Mouse (Mus musculus): ENCODE data around the gene Ralgapa1. TPM values are rescaled to one million over a fixed set of nuclear protein-coding genes. Genes with fewer than 3 reads are reported as not detected.

Gene Ralgapa1
- polyA plus RNA-seq, 1 experiment from 2014 or later, result 17.6 TPM

- peak overlapping the region; percentile 71 for H3K4me2 ChIP-seq
- peaks cover 5% of the 10 kb centered on the region for H3K4me1 ChIP-seq (replicated peaks)
- WGBS, result under 1% methylated on average over 6 of the region's 6 CpGs
- no peaks in the 10 kb centered on the region for H3K27me3 ChIP-seq
- H3K27ac ChIP-seq, result peak overlapping the region; percentile 93
- ATAC-seq (replicated peaks; ENCODE audit: insufficient number of reproducible peaks, insufficient read depth, low FRiP score, low read depth), result no peak
- H3K4me3 ChIP-seq, result peak overlapping the region; percentile 79
- peak overlapping the region; percentile 73 for H3K9ac ChIP-seq
- no peaks in the 10 kb centered on the region for H3K36me3 ChIP-seq
- H3K9me3 ChIP-seq (replicated peaks), result no peaks in the 10 kb centered on the region
Measured at GRCm38 (mm10) chr12:55835857-55836198, 14.9 kb upstream of the Ralgapa1 start.

GRCm38 (mm10) chr12:55834891-55835290 is 13.9 kb upstream of the Ralgapa1 start:
- H3K9ac ChIP-seq, result no peak overlapping the region
- H3K4me3 ChIP-seq, result no peak overlapping the region
- no peak for ATAC-seq (replicated peaks; ENCODE audit: insufficient number of reproducible peaks, insufficient read depth, low FRiP score, low read depth)
- H3K9me3 ChIP-seq (replicated peaks), result no peaks in the 10 kb centered on the region
- H3K27ac ChIP-seq, result no peak overlapping the region
- WGBS, result 80% methylated on average over 8 of the region's 8 CpGs
- no peaks in the 10 kb centered on the region for H3K36me3 ChIP-seq
- peaks cover 5% of the 10 kb centered on the region for H3K4me1 ChIP-seq (replicated peaks)
- no peaks in the 10 kb centered on the region for H3K27me3 ChIP-seq
- no peak overlapping the region for H3K4me2 ChIP-seq

- Histone ChIP-seq H3K4me1 (replicated peaks) (peaks cover 5% of the 10 kb centered on the region), H3K27ac (no peak overlapping the region), H3K4me2 (no peak overlapping the region), H3K9ac (no peak overlapping the region), H3K27me3 (no peaks in the 10 kb centered on the region), H3K36me3 (no peaks in the 10 kb centered on the region), H3K4me3 (no peak overlapping the region), H3K9me3 (replicated peaks) (no peaks in the 10 kb centered on the region)
- WGBS, result 53% methylated on average over 9 of the region's 9 CpGs
- ATAC-seq (replicated peaks; ENCODE audit: insufficient number of reproducible peaks, insufficient read depth, low FRiP score, low read depth), result no peak
Measured at GRCm38 (mm10) chr12:55833906-55834625, 13.1 kb upstream of the Ralgapa1 start.

GRCm38 (mm10) chr12:55832961-55833360 is 12.0 kb upstream of the Ralgapa1 start:
- Histone ChIP-seq H3K27ac (no peak overlapping the region), H3K4me2 (no peak overlapping the region), H3K9ac (no peak overlapping the region), H3K4me1 (replicated peaks) (peaks cover 5% of the 10 kb centered on the region), H3K36me3 (no peaks in the 10 kb centered on the region), H3K27me3 (no peaks in the 10 kb centered on the region), H3K4me3 (no peak overlapping the region), H3K9me3 (replicated peaks) (no peaks in the 10 kb centered on the region)
- no peak for ATAC-seq (replicated peaks; ENCODE audit: insufficient number of reproducible peaks, insufficient read depth, low FRiP score, low read depth)

GRCm38 (mm10) chr12:55831101-55831500 is 10.1 kb upstream of the Ralgapa1 start:
- Histone ChIP-seq H3K4me3 (no peak overlapping the region), H3K27me3 (no peaks in the 10 kb centered on the region), H3K9ac (no peak overlapping the region), H3K9me3 (replicated peaks) (no peaks in the 10 kb centered on the region), H3K36me3 (no peaks in the 10 kb centered on the region), H3K27ac (no peak overlapping the region), H3K4me2 (no peak overlapping the region), H3K4me1 (replicated peaks) (no peaks in the 10 kb centered on the region)
- WGBS, result 17% methylated on average over 2 of the region's 2 CpGs
- ATAC-seq (replicated peaks; ENCODE audit: insufficient number of reproducible peaks, insufficient read depth, low FRiP score, low read depth), result no peak

- H3K4me2 ChIP-seq, result no peak overlapping the region
- peaks cover 4% of the 10 kb centered on the region; the same call in 1 of the 2 replicates for H3K4me1 ChIP-seq (replicated peaks)
- no peak overlapping the region for H3K9ac ChIP-seq
- no peak overlapping the region for H3K4me3 ChIP-seq
- H3K9me3 ChIP-seq (replicated peaks), result no peaks in the 10 kb centered on the region
- no peaks in the 10 kb centered on the region for H3K27me3 ChIP-seq
- no peaks in the 10 kb centered on the region for H3K36me3 ChIP-seq
- no peak overlapping the region for H3K27ac ChIP-seq
- ATAC-seq (replicated peaks; ENCODE audit: insufficient number of reproducible peaks, insufficient read depth, low FRiP score, low read depth), result no peak
- WGBS, result 64% methylated on average over 2 of the region's 2 CpGs
Measured at GRCm38 (mm10) chr12:55825537-55825936, 4.6 kb upstream of the Ralgapa1 start.

GRCm38 (mm10) chr12:55824027-55824426 is 3.1 kb upstream of the Ralgapa1 start:
- no peak overlapping the region for H3K4me2 ChIP-seq
- ATAC-seq (replicated peaks; ENCODE audit: insufficient number of reproducible peaks, insufficient read depth, low FRiP score, low read depth), result no peak
- 82% methylated on average over 6 of the region's 6 CpGs for WGBS

GRCm38 (mm10) chr12:55820119-55820660 is 777 bp downstream of the Ralgapa1 start:
- Histone ChIP-seq H3K4me2 (peak overlapping the region; percentile 68), H3K9me3 (replicated peaks) (no peaks in the 10 kb centered on the region), H3K27ac (peak overlapping the region; percentile 97), H3K36me3 (no peaks in the 10 kb centered on the region), H3K4me1 (replicated peaks) (peaks cover 17% of the 10 kb centered on the region), H3K27me3 (no peaks in the 10 kb centered on the region), H3K4me3 (peak overlapping the region; percentile 93), H3K9ac (peak overlapping the region; percentile 90)
- under 1% methylated on average over 35 of the region's 35 CpGs for WGBS
- peak; percentile 58; the same call in 1 of the 2 replicates for ATAC-seq (replicated peaks; ENCODE audit: insufficient number of reproducible peaks, insufficient read depth, low FRiP score, low read depth)

More at GRCm38 (mm10) chr12:55824027-55824426, 3.1 kb upstream of the Ralgapa1 start:
- Histone ChIP-seq H3K27ac (no peak overlapping the region), H3K4me3 (no peak overlapping the region), H3K9ac (no peak overlapping the region), H3K36me3 (no peaks in the 10 kb centered on the region), H3K27me3 (no peaks in the 10 kb centered on the region), H3K4me1 (replicated peaks) (peaks cover 11% of the 10 kb centered on the region), H3K9me3 (replicated peaks) (no peaks in the 10 kb centered on the region)

- peaks cover 16% of the 10 kb centered on the region for H3K4me1 ChIP-seq (replicated peaks)
- no peak for ATAC-seq (replicated peaks; ENCODE audit: insufficient number of reproducible peaks, insufficient read depth, low FRiP score, low read depth)
- H3K36me3 ChIP-seq, result no peaks in the 10 kb centered on the region
- H3K4me3 ChIP-seq, result no peak overlapping the region
- H3K27me3 ChIP-seq, result no peaks in the 10 kb centered on the region
- 93% methylated on average over 5 of the region's 5 CpGs for WGBS
- no peaks in the 10 kb centered on the region for H3K9me3 ChIP-seq (replicated peaks)
- no peak overlapping the region for H3K4me2 ChIP-seq
- H3K27ac ChIP-seq, result no peak overlapping the region
- H3K9ac ChIP-seq, result no peak overlapping the region
Measured at GRCm38 (mm10) chr12:55816488-55816887, 4.5 kb downstream of the Ralgapa1 start.

- H3K4me1 ChIP-seq (replicated peaks), result peaks cover 4% of the 10 kb centered on the region
- no peak overlapping the region for H3K9ac ChIP-seq
- no peak overlapping the region for H3K4me3 ChIP-seq
- no peak for ATAC-seq (replicated peaks; ENCODE audit: insufficient number of reproducible peaks, insufficient read depth, low FRiP score, low read depth)
- H3K27me3 ChIP-seq, result no peaks in the 10 kb centered on the region
- no peaks in the 10 kb centered on the region for H3K36me3 ChIP-seq
- H3K27ac ChIP-seq, result peak overlapping the region; percentile 43; the same call in 1 of the 2 replicates
- H3K9me3 ChIP-seq (replicated peaks), result no peaks in the 10 kb centered on the region
- H3K4me2 ChIP-seq, result no peak overlapping the region
- WGBS, result 44% methylated on average over 3 of the region's 3 CpGs
Measured at GRCm38 (mm10) chr12:55805035-55805434, 15.9 kb downstream of the Ralgapa1 start.

- Histone ChIP-seq H3K4me2 (no peak overlapping the region), H3K9ac (no peak overlapping the region), H3K27me3 (no peaks in the 10 kb centered on the region), H3K9me3 (replicated peaks) (no peaks in the 10 kb centered on the region), H3K27ac (no peak overlapping the region), H3K36me3 (no peaks in the 10 kb centered on the region), H3K4me1 (replicated peaks) (peaks cover 6% of the 10 kb centered on the region), H3K4me3 (no peak overlapping the region)
- 92% methylated on average over 4 of the region's 4 CpGs for WGBS
- no peak for ATAC-seq (replicated peaks; ENCODE audit: insufficient number of reproducible peaks, insufficient read depth, low FRiP score, low read depth)
Measured at GRCm38 (mm10) chr12:55801131-55801530, 19.8 kb downstream of the Ralgapa1 start.

GRCm38 (mm10) chr12:55800144-55800543 is 20.8 kb downstream of the Ralgapa1 start:
- H3K9ac ChIP-seq, result no peak overlapping the region
- no peak overlapping the region for H3K4me3 ChIP-seq
- 69% methylated on average over 5 of the region's 5 CpGs for WGBS
- ATAC-seq (replicated peaks; ENCODE audit: insufficient number of reproducible peaks, insufficient read depth, low FRiP score, low read depth), result no peak
- H3K27me3 ChIP-seq, result no peaks in the 10 kb centered on the region
- H3K9me3 ChIP-seq (replicated peaks), result no peaks in the 10 kb centered on the region
- peaks cover 4% of the 10 kb centered on the region for H3K4me1 ChIP-seq (replicated peaks)
- H3K36me3 ChIP-seq, result no peaks in the 10 kb centered on the region
- H3K27ac ChIP-seq, result no peak overlapping the region
- H3K4me2 ChIP-seq, result no peak overlapping the region
